Mouse (Mus musculus): ENCODE measurements around the gene Iqsec1.

The Iqsec1 gene

DNA sequence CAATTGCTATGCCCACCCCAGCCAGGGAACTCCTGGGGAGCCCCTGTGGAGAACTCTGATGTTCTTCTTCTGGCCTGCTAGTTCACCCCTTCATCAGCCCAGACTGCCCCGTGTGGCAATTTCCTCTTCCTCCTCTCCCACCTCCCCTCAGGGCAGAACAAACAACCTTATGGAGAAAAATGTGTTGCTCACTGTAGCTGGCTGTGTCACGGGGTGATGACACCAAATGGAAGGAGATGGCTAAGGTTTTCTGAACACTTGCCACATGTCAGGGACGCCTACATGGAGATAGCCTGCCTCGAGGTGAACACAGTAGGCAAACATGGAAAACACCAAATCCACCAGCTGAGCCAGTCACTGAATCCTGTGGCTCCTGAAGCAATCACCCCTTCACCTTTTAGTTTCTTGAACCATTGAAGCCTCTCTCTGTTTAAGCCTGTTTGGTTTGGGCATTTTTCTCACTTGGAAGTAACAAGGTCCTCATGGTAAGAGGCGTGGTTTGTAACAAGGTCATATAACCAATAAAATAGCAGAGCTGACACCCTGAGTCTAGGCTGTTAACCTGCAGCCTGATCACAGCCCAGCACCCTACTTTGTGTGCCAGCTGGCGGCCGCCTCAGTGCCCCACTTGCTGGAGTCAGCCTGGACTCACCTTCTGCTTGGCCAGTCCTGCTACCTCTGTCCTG is 233.4 kb downstream of the Iqsec1 start:
- DNase-seq (ENCODE audit: low spot score in 2 of 2), result no peak

DNA sequence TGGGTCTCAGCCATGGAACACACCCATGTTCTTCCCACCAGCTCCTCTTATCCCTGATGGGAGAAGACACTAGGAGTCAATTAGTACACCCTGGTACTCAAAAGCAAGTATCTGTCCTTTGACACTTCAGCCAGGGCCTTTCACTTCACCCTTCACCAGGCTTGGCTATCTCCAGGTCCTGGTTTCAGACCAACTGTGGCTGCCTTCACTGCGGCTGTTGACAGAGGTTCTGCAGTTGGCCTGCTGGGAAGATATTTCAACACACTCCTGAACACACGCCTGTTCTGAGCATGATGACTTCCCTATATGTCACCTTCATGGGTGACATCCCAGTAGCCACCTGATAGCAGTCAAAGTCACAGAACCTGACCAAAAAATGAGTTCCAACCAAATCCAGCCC is 234.4 kb downstream of the Iqsec1 start:
- DNase-seq (ENCODE audit: low spot score in 2 of 2), result no peak

DNA sequence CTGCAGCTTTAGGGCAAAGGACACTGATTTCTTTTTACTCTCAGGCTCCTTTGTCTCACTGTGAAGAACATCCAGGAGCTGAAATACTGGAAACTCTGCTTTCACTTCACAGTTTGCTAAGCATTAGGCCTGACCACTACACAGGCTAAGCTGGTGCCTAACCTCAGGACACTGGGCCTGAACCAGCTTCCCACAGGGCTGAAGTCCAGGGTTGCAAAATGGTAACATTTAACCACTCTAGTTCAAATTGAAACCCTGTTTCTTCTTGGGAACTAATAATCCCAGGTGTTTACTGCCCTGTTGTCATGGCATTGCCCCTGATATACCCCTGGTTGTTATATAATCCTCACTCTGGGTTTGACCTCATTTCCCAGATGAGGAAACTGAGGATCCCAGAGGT is 234.8 kb downstream of the Iqsec1 start:
- DNase-seq (ENCODE audit: low spot score in 2 of 2), result no peak

DNA sequence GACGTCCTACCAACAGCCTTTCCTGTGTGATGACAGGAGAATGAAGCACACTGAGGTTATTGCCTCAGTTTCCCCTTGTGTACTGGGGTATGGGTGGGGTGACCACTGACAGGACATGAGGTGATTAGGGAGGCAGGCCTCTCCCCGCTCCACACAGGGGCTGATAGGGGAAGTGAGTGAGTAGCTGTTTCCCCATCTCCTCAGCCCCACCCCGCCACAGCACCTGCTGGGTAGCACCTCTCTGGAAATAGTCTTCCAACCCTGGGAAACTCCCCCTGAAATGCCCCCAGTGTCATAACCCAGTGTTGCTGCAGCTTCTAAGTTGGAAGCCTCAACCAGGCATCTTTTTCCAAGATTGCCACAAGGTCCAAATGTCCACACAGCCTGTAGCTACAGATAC is 236.9 kb downstream of the Iqsec1 start:
- peak in 1 of 2 experiments; percentile 41 for DNase-seq (ENCODE audit: low spot score in 2 of 2)

DNA sequence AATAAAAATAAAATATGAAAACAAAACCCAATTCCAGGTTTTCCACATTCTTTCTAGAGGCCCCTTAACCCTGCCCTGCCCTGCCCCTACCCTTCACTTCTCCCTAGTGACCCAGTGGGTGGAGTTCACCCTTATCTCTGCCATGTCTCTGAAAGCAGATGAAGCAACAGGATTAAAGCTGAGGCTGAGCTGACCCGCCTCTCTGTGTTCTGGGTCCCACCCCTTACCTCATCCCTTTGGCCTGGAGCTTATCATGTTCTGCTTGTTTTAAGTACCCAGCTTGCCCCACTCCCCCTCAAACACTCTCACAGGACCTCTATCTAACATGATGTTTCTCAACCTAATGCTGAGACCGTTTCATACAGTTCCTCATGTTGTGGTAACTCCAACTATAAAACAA is 238.4 kb downstream of the Iqsec1 start:
- no peak for DNase-seq (ENCODE audit: low spot score in 2 of 2)

DNA sequence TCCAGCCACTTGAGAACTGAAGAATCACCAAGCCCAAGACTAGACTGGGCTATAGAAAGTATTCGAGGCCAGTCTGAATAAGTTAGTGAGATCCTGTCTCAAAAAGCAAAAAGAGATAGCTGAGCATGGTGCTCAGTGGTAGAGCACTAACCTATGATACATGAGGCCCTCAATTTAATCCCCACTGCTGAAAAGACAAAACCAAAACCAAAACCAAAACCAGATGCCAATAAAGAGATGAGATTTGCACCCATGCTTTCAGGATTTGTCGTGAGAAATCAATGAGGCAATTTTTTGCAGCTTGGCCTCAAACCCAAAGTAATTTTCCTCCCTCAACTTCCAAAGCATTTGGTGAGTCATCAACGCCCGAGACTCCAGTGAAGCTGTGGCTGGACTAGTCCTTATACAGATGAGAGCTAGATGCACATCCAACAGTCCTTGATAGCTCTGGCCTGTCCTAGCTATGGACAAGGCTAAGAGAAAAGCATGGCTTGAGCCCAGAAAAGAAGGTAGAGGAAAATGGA is 239.0 kb downstream of the Iqsec1 start:
- DNase-seq (ENCODE audit: low spot score in 2 of 2), result no peak

DNA sequence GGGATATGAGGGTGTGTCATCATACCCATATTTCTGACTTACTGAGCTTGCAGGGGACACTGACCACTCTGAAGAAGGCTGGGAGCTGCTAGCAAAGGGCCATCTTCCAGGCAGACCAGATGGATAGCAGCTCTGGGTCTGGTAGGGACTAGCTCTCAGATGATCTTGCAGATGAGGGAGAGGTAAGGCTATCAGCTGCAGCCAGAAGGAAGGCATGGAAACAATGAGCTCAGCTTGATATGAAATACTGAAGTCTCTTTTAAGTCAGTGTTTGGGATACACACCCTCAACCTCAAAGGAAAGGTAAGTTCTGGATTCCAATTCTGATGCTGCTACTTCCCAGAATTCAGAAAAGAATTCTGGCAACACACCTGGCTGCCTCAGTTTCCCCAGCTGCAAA is 239.5 kb downstream of the Iqsec1 start:
- DNase-seq (ENCODE audit: low spot score in 2 of 2), result no peak

DNA sequence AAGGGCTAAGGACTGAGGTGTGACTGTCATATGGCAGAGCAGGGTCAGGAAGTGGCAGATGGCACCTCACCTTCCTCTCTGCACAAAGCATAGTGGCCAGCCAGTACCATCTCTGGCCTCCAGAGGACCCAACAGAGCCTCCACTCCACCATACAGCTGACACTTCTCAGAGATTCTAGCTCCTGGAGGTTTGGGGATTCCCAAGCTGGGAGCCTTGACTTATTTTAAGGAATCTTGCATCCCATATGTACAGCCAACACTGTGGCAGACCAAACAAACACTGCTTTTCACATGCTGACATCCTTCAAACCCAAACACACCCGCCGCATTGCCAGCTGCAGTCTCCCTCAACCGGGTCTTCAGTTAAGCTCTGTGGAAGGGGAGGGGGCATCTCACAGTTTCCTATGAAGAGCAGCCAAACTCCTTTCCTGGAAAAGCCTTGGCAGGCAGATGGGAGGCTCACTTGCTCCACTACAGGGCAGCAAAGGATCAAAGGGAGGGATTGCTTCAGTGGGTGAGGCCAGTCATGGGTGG is 242.1 kb downstream of the Iqsec1 start:
- DNase-seq (ENCODE audit: low spot score in 2 of 2), result no peak

DNA sequence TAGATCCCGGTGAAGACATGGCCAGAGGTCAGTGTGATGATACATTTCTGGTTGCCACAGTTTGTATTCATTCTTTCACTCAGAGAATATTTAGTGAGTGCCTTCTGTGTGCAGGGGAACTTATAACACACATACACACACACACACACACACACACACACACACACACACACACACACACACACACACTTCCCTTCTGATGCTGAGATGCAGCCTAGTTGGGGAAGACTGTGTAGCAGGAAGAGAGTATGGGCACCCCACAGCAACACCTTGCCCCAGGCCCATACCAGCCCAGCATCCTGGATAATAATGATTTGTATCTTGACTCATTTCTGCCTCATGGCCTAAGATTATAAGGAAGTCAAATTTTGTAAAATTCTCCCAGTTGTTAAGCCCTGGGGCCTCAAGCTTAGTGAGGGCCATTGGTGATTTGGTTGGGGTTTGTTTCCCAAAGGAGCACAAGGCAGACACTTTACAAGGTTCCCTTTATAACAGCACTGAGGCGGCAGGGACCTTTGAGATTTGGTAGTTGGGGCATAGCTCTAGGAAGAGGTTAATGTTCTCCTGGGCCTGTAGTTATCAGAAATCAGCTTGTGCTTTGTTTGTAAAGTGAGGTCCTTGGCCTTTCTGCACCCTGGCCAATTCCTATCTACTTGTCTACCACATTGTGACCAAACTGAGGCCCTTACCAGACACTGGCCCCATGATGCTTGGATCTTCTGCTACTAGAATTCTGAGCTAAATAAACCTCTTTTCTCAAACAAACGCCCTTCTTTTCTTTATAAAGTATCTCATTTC is 242.9 kb downstream of the Iqsec1 start:
- no peak for DNase-seq (ENCODE audit: low spot score in 2 of 2)

DNA sequence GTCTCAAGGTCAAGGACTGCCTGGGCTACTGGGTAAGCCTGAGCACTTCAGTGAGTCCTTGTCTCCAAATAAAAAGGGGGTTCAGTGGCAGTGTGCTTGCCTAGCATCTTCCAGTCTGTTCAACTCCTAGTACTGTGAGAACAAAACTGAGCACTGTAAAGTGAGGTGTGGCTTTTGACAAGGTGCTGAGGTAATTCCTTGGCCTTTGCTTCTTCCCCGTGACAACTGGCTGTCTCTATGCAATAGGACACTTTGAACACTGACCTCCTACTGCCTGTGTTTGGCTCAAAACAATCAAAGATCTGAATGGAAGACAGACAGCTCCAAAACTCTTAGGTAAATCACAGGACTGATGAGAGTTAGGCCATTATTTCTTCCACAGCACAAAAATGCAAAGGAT is 246.0 kb downstream of the Iqsec1 start:
- no peak for DNase-seq (ENCODE audit: low spot score in 2 of 2)

DNA sequence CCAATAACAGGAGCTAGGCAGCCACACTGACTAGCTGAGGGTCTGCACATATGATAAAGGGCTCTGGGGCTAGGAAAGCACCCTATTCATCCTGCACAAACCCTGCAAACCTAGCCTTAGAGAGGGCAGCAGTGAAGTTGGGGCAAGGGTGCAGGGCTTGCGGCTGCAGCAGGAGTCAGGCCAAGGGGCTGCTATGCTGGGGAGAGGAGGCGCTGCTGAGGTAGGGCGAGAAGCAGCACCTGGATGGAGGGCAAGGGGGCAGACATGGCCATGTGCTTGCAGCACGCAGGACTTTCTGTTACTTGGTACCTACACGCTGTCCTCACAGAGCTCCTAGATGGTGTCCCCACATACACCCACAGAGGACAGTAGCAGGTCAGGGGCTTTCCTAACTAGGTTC is 246.8 kb downstream of the Iqsec1 start:
- no peak for DNase-seq (ENCODE audit: low spot score in 2 of 2)

DNA sequence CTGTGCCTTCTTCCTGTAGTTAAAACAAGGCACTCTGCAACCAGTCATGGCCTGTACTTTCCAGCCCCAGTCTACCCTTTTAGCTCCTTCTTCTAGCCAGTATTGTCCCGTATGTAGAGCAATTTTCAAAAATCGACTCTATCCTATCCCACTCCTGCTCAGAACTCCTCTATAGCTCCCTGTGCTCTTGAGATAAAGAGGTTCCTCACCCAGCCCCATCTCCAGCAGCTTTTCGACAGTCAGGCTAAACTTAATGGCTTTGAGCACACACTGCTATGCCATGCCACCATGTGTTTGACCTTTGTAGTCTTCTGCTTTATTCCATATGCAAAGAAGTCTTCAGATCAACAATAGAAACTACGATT is 247.4 kb downstream of the Iqsec1 start:
- DNase-seq (ENCODE audit: low spot score in 2 of 2), result no peak

DNA sequence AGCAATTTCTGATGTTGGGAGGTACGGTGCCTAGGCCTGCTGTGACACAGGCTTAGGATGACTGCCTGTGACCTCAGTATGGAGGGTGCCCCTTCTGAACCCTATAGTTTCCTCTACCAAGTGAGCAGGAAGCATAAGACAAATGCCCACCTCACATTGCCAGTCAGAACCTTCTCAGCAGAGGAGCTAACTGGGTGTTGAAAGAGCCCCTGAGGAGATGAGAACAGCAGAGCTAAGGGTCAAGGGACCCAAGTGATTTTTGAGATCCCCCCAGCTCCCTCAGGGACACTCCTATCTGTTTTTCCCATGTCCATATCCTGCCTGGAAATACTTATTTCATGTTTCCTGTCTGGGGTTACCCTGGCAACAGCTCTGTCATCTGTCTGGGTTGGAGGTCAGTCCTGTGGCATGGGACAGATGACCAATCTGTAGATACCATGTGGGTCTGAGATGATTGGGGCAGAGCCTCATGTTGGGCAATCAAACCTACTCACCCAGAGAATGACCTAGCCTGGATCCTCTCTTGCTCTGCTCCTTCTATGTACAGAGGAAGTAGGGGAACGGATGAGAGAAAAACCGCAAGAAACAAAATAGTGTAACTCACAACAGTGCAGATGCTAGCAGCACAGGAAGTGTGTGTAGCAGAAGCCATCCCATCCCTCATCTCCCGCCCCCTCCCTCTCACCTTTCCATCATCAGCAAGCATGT is 248.0 kb downstream of the Iqsec1 start:
- DNase-seq (ENCODE audit: low spot score in 2 of 2), result no peak

DNA sequence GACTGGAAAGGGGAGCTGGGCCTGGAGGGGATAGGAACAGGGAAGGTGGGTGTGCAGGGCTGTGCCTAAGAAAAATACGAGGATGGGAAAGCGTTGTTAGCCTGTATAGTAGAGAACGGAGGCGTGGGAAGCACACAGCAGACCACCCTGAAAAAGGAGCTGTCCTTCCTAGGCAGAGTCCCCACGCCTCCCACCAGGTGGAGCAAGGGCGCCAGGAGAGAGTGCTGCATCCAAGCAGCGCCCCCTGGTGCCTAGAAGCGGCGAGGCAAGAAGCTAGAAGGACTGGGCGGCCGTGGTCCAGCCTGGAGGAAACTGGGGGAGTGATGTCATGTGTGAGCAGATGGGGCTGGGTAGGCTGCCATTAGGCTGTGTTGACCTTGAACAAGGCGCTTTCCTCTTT is 251.1 kb downstream of the Iqsec1 start:
- DNase-seq (ENCODE audit: low spot score in 2 of 2), result peak; percentile 72 to 89

DNA sequence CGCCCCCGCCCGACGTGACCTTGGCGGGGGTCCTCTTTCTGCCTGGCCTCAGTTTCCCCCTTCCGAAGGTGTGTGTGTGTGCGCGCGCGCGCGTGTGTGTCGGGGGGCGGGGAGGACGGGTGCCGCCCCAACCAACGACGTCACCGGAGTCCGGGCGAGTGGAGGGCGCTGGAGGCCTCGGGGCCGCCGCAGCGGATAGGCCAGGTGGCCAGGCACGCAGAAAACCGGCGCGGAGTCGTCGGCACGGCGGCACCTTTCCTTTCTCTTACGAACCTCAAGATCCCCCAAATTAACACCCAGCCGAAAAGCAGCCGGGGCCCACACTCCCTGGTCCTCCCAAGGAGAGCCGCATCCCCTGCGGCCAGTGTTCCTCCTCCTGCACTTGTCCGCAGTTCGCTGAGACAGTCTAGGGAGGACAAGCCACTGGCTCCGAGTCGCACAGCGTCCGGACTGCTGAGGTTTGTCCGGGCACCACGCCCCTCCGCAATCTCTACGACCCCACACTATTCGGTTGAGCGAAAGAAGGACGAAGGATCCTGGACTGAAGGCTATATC is 251.7 kb downstream of the Iqsec1 start:
- no peak for DNase-seq (ENCODE audit: low spot score in 2 of 2)

DNA sequence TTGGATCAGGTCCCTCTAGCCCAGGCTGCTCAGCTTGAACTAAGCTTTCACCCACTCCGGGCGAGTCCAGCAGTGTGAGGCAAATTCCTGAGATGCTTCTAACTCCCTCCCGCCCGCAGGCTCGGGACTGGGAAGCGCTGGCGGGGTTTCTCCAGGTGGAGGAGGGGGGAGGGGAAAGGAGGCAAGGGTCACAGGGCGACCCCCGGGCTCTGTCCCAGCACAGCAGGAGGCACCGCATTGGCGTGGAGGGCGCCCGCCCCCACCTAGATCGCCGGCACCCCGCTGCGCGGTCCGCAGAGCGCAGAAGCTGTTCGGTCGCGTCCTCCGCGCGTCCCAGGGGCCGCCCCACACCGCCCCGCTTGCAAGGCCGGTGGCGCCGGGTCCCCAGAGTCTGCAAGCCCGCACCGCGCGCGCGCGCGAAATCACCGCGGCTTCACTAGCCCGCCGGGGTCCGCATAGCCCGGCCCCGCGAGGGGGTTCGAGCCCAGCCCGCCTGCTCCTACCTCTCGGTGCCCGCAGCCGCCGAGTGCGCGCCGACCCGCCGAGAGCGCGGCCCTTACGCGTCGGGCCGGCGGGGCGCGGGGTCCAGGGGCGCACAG is 252.3 kb downstream of the Iqsec1 start:
- no peak for DNase-seq (ENCODE audit: low spot score in 2 of 2)

DNA sequence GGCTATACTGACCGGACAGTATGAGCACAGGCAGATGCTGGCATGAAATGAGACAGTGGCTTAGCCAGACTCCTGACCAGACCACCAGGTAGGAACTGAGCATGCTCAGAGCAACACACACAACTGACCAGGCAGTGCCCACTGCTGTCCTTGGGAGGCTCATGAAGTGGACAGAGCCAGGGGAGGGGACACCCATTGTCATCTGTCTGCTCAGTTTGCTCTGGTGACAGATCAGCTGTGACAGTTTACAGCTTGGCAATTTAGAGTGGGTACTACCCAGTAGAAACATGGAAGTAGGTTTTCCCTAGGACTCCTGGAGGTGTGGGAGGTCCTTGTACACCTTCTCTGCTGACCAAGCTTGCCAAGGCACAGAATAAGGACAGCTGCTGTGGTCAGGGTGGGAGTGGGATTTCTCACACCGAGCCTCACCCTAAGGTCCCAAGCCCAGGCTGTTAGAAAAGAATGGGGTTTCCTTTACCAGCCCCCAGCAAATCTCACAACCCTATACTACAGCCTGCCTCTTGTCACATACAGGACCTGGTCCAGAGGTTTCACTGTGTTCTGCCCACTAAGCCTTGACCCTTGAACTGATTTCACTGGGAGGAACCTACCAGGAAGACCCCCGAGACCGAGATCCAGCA is 253.0 kb downstream of the Iqsec1 start:
- DNase-seq (ENCODE audit: low spot score in 2 of 2), result no peak

DNA sequence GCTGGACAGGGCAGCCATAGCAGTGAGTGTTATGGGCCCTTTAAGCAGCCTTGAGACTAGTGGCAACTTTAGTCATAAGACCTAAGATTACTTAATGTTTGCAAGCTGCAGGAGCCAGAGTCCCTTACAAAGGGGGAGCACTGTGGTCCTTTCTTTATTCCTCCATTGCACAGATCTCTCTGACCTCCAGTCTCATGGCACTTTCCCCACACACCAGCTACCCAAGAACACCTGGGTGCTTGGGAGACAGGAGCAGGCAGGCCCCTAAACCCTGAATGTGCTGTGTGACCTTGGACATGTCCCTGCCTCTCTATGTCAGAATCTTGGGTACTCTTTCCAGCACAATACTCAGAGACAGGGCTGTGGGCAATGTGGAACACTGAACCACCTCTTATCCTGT is 253.7 kb downstream of the Iqsec1 start:
- no peak for DNase-seq (ENCODE audit: low spot score in 2 of 2)

DNA sequence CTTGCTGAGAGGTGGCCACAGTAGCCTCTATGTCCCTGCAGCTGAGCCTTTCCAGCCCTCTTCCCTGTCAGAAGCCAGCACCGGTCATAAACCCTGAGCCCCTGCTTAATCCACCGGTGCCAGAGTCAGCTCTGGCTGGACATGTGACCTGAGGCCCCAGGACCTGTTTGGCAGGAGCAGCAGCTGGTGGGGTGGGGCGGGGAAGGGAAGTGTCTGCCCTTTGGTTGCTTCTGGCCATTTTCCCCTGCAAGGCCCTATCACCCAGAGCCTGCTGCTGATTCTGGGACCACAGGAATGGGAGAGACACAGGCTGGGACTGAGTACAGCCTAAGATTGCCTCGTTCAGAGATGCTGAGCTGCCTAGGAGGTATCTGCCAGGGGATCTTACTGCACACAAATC is 257.2 kb downstream of the Iqsec1 start:
- no peak for DNase-seq (ENCODE audit: low spot score in 2 of 2)

DNA sequence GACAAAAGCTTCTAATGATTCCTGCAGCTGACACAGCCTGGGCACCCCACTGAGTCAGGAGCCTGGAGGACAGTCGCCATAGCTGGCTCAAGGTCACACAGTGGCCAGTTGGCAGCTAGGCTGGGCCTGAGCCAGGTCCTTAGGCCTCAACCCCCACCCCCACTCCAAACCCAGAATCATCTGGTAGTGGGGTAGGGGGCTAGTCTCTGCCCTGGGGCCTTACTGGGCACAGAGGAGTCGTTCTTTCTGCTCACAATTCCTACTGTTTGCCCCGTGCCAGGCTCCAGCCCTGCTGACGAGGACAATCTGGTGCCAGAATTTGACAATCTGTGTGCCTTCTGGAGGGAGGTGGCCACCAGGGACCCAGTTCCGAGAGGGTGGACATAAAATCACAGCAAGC is 258.7 kb downstream of the Iqsec1 start:
- no peak for DNase-seq (ENCODE audit: low spot score in 2 of 2)

DNA sequence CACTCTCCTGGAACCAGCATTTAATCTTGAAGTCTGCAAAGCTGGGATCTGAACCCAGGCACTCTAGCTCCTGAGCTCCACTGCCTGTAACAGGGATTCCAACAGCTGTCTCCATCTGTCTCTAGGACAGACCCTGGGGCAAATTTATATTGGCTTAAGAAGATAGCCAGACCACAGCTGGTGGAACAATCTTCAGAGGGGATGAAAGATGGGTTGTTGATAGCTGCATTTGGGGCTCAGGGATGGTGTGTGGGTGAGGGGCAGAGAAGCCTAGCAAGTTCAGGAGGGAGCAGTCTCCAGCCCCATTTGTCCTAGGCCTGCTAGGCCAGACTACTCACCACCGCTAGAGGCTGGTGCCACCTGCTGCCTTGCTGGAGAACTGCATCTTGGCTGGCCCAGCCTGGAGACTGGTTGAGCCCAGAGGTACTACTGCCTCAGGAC is 260.0 kb downstream of the Iqsec1 start:
- peak; percentile 70 to 80 for DNase-seq (ENCODE audit: low spot score in 2 of 2)
